Mouse (Mus musculus) ovary, postnatal 10 days (tissue): ENCODE results near the gene Morc2a.

ENCODE experiments used
- DNase-seq: peaks from one replicate; pipeline ENCODE4 v3.0.0; 2022; ENCODE audit warnings: low spot score

Gene Morc2a

GRCm38 (mm10) chr11:3733933-3734636 is 85.1 kb downstream of the Morc2a start:
- no peak for DNase-seq

- no peak for DNase-seq
These were observed 86.7 kb downstream of the Morc2a start for GRCm38 (mm10) chr11:3735715-3736114.

- no peak for DNase-seq
These were observed 89.8 kb downstream of the Morc2a start for GRCm38 (mm10) chr11:3738778-3739177.
